Mouse (Mus musculus) ES-E14 (cell line): ENCODE measurements around the gene Taf4. TPM values are rescaled to one million over a fixed set of nuclear protein-coding genes. Genes with fewer than 3 reads are reported as not detected.

Source experiments
- DNase-seq: peaks from one replicate; pipeline ENCODE4 v3.0.0-alpha.2; 2013; ENCODE audit warnings: low read depth, low spot score
- H3K27ac ChIP-seq: 2 replicates; pipeline ENCODE4 v1.5.1; 2012; ENCODE audit warnings: low read depth, mild to moderate bottlenecking, low read length, moderate library complexity, mixed read lengths; ENCODE audit not compliant: poor library complexity, insufficient read depth, severe bottlenecking
- H3K36me3 ChIP-seq: 2 replicates; pipeline ENCODE4 v1.6.1; 2012; ENCODE audit warnings: mild to moderate bottlenecking, low read length, moderate library complexity, mixed read lengths; ENCODE audit not compliant: control insufficient read depth, poor library complexity, insufficient read depth, severe bottlenecking
- H3K4me1 ChIP-seq, 2 experiments: fragments of 150-350 bp in 1 of 2; sonication (generic) in 1 of 2; 2 replicates each; pipeline ENCODE4 v1.6.1; 2012; ENCODE audit warnings: low read length in 2 of 2, mild to moderate bottlenecking in 1 of 2, mixed read lengths in 1 of 2; ENCODE audit not compliant: control insufficient read depth in 2 of 2, insufficient read depth in 2 of 2, poor library complexity in 1 of 2
- H3K4me3 ChIP-seq, 2 experiments: fragments of 150-350 bp in 1 of 2; sonication (generic) in 1 of 2; 2 replicates each; pipeline ENCODE4 v1.5.1; 2012; ENCODE audit warnings: low read length in 2 of 2, low read depth in 1 of 2, mild to moderate bottlenecking in 1 of 2, mixed read lengths in 1 of 2; ENCODE audit not compliant: insufficient read depth in 1 of 2, poor library complexity in 1 of 2, severe bottlenecking in 1 of 2
- H3K9ac ChIP-seq: 2 replicates; pipeline ENCODE4 v1.6.1; 2012; ENCODE audit warnings: low read depth, mild to moderate bottlenecking, low read length, mixed read lengths; ENCODE audit not compliant: poor library complexity, insufficient read depth, severe bottlenecking
- H3K9me3 ChIP-seq: fragments of 150-350 bp; sonication (generic); 2 replicates; pipeline ENCODE4 v1.6.1; 2012; ENCODE audit warnings: low read depth, mild to moderate bottlenecking, low read length; ENCODE audit not compliant: control insufficient read depth, insufficient read depth
- CHD2 ChIP-seq: IDR thresholded peaks from 2 replicates; pipeline ENCODE4 v1.6.1; 2014; ENCODE audit warnings: mild to moderate bottlenecking, low read depth, low read length, inconsistent platforms
- HCFC1 ChIP-seq: IDR thresholded peaks from 2 replicates; pipeline ENCODE4 v1.6.1; 2012; ENCODE audit warnings: low read length, inconsistent platforms, borderline replicate concordance; ENCODE audit not compliant: insufficient read depth
- MAFK ChIP-seq: IDR thresholded peaks from 2 replicates; pipeline ENCODE4 v1.6.1; 2014; ENCODE audit warnings: mild to moderate bottlenecking, low read depth, low read length, inconsistent platforms; ENCODE audit not compliant: insufficient read depth
- ZC3H11A ChIP-seq: IDR thresholded peaks from 2 replicates; pipeline ENCODE4 v1.6.1; 2012; ENCODE audit warnings: low read depth, mild to moderate bottlenecking, inconsistent platforms, low read length, borderline replicate concordance
- ZNF384 ChIP-seq: IDR thresholded peaks from 2 replicates; pipeline ENCODE4 v1.6.1; 2012; ENCODE audit warnings: low read depth, low read length, inconsistent platforms
- in situ Hi-C, 2 experiments: fragments of 600-800 bp; cut with MboI; formaldehyde crosslinking; loops; one replicate each; pipeline ENCODE4 v1.15.1; 2025; ENCODE audit warnings: low sequenced_read_pairs in 2 of 2, inconsistent platforms in 1 of 2; ENCODE audit not compliant: unreplicated experiment in 2 of 2
- total RNA-seq: library from RNA; depleted of rRNA; stranded (reverse); fragments of 300-350 nt; gene quantifications from 2 replicates; pipeline ENCODE4 v1.2.3, GENCODE M21; 2012; rRNA removed

Gene Taf4
- total RNA-seq, 1 experiment, result 19.0 TPM

DNA sequence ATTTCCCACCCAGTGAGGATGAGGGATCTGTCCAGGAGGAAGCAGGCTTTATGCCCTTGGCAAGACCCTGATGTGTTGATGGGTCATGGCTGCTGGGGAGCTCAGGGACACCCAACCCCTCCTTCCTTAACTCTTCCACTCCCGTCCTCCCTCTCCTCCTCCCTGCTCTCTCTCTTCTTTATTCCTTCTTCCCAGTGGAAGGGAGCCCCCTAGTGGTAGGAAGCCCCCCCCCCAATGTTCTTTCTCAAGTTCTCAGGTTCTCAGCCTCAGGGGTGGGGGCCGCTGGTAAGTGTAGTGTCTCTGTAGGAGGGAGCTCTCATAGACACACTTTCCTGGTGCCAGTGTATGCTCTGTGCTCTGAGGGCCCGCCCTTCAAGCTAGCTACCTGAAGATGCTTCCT, 113.2 kb downstream of the Taf4 start:
- H3K9ac ChIP-seq, result no peak overlapping the region
- no peaks in the 10 kb centered on the region for H3K36me3 ChIP-seq
- peak; percentile 13 for DNase-seq
- H3K9me3 ChIP-seq, result no peaks in the 10 kb centered on the region
- H3K4me3 ChIP-seq, result no peak overlapping the region
- in situ Hi-C loops, result no loop called here
- H3K27ac ChIP-seq, result no peak overlapping the region
- TF ChIP-seq ZC3H11A, result no peak
- no peak for TF ChIP-seq ZNF384
- TF ChIP-seq MAFK, result no peak
- TF ChIP-seq HCFC1, result no peak
- no peak for TF ChIP-seq CHD2
- no peaks in the 10 kb centered on the region for H3K4me1 ChIP-seq

DNA sequence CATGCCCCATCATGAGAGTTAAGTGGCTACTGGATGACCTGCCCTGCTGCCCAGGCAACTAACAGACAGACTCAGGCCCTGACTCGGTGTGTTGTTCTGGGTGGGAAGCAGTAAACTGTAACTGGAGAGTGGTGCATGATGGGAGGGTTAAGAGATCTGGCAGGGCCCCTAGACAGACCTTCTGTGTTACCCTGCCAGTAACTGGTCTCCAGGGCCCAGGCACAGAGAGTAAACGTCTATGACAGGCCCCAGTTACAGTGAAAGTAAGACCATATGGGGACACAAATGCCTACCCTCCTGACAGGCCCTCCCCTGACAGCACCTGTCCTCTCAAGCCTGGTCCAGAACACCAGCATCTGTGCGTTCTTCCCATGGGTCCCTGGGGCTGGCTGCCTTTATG, 113.8 kb downstream of the Taf4 start:
- DNase-seq, result no peak
- no peak overlapping the region for H3K9ac ChIP-seq
- H3K4me1 ChIP-seq, result no peaks in the 10 kb centered on the region
- H3K9me3 ChIP-seq, result no peaks in the 10 kb centered on the region
- H3K4me3 ChIP-seq, result no peak overlapping the region
- no peaks in the 10 kb centered on the region for H3K36me3 ChIP-seq
- no peak for TF ChIP-seq CHD2
- no peak for TF ChIP-seq ZNF384
- TF ChIP-seq ZC3H11A, result no peak
- no peak for TF ChIP-seq MAFK
- TF ChIP-seq HCFC1, result no peak
- in situ Hi-C loops, result no loop called here
- H3K27ac ChIP-seq, result no peak overlapping the region

Other genes with a start within 250 kb of the Taf4 start
- gene Lsm14b, start 48.3 kb upstream of the Taf4 start, total RNA-seq, result 44.4 and 46.0 TPM in 2 replicates
- gene Psma7, start 65.8 kb upstream of the Taf4 start, total RNA-seq, result 364 and 381 TPM in 2 replicates
- gene Ss18l1, start 65.9 kb upstream of the Taf4 start, total RNA-seq, result 4.9 and 5.8 TPM in 2 replicates
- gene Mtg2, start 93.9 kb upstream of the Taf4 start, total RNA-seq, result 33.9 and 35.3 TPM in 2 replicates
- 0.49 and 1.1 TPM in 2 replicates for gene Hrh3, start 127.8 kb upstream of the Taf4 start, total RNA-seq
- 12.2 and 12.3 TPM in 2 replicates for gene Osbpl2, start 142.7 kb upstream of the Taf4 start, total RNA-seq
- 169 and 196 TPM in 2 replicates for gene Adrm1, start 194.8 kb upstream of the Taf4 start, total RNA-seq
- 291 and 497 TPM in 2 replicates for gene Lama5, start 249.2 kb upstream of the Taf4 start, total RNA-seq